Mouse (Mus musculus) liver, postnatal 0 days (tissue): ENCODE measurements around the gene Neurog1.

Experiments
- CTCF ChIP-seq: sonication (generic); IDR thresholded peaks from 2 replicates; pipeline ENCODE4 v1.5.1; 2016; ENCODE audit warnings: antibody characterized with exemption, low read depth
- EP300 ChIP-seq: IDR thresholded peaks from 2 replicates; pipeline ENCODE4 v1.6.1; 2016; ENCODE audit warnings: antibody characterized with exemption, low read depth, mild to moderate bottlenecking

GRCm38 (mm10) chr13:56296659-56297020 lies 44.7 kb upstream of the Neurog1 start:
- no peak for TF ChIP-seq CTCF
- no peak for TF ChIP-seq EP300
